Mouse (Mus musculus) mouse embryonic stem cell (cell line): Measurements from ENCODE around the gene Erf.

Source experiments
- in situ Hi-C, 2 experiments: fragments of 300-500 bp; cut with MboI; formaldehyde crosslinking; loops; 1 replicate in 1 of 2; 3 replicates in 1 of 2; pipeline ENCODE4 v1.14.3; 2019 to 2020; ENCODE audit warnings: low sequenced_read_pairs in 2 of 2, low pct_unique_long_range_greater_than_20kb in 1 of 2, mixed read lengths in 1 of 2; ENCODE audit not compliant: unreplicated experiment in 1 of 2

Erf gene

DNA sequence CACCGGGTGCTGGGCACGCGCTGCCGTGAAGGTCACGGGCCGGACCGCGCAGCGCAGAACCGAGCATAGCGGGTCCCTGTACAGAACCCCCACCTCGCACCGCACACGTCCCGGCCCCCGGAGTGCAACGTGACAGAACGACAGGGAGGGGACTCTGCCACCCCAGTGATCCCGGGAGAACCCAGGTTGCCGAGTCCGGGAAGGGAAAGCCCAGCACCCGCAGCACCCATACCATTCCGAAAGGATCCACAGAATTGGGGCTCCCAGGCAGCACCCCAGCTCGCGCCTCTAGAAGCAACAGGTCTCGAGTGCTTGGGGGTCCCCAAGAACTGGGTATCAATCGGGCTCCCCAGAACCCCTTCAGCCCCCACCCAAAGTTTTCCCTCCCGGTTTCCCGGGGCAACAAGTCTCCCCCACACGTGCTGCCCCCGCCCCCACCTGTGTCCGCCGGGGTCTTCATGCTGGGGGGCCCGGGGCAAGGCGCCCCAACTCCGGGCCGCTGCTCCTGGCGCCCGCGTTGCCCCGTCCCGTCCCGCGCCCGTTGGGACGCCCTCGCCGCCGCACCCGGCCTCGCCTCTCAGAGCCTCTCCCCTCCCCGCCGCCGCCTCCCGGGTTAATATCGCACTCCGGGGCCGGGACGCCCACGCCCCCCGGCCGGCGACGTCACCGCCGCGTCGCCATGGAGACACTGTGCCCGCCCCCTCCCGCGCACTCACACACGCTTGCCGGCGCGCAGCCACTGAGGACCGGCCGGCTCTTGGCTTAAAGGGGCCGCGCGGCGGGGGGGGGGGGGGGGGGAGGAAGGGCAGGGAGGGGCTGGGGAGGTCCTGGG lies at the start of gene Erf:
Gene Erf, minus strand, starts transcription at position 621 of the 832 bp plus-strand sequence.
- in situ Hi-C loops = no loop called here

DNA sequence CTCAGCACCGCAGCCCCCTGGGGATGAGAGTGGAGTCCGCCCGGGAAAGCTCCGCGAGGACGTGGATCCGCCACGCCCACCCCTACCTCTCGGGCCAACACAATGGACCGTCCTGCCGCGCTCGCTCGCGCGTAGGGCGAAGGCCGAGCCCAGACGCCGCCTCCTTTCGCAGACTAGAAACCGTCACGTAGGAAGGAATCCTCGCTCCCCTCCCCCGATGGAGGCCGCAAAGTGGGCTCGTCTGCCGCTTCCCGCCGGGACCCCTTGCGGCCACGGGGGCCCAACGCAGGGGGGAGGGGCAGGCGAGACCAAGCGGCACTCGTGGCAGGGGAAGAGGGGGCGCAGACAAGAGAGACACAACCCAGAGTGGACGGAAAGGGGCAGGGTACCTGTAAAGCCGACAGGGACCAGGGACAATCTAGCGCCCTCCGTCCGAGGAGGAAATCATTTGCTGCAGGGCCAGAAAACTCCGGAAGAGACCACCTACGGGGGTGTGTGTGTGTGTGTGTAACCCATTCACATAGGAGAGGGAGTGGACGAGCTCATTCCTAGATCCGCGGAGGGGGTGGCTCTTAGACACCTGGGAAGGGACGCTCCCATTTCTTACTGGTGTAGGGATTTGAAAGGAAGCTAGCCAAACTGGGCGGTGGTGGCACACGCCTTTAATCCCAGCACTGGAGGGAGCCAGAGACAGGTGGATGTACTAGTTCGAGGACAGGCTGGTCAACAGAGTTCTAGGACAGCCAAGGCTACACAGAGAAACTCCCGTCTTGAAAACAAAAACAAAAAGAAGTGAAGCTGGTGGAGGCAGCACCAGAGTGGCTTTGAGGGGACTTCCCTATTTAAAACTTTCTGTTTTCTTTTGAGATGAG lies 47.1 kb upstream of the Erf start, which contains the start of gene Pafah1b3:
Gene Pafah1b3, minus strand, starts transcription at position 533 of the 872 bp plus-strand sequence.
- in situ Hi-C loops = loop anchor here in 1 of 2 experiments (10.0 kb wide), 1 partner anchor 163 kb away; no protein-coding TSS in a partner anchor

DNA sequence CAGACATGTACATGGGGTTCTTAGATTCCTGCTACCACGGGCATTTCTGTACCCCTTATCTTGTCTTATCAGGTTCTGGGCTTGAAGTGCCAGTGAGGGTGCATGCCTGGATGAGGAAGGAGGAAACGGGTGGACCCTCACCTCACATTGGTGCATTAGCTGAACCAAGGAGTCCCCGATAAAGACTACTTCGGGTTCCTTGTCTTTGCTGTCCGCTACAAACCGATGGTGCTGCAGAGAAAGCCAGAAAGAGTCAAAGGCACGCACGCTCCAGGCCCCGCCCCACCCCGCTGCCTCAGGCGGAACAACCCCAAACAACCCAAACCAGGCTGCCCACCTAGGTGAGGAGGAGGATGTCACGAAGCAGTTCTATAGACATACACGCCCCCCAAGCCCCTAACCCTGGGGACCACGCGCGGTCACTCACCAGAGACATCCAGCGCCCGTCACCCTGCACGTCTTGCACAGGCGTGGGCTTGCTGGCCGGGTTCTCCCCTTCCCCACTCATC lies 46.4 kb upstream of the Erf start:
- in situ Hi-C loops = loop anchor here in 1 of 2 experiments (10.0 kb wide), 1 partner anchor 162 kb away; no protein-coding TSS in a partner anchor

DNA sequence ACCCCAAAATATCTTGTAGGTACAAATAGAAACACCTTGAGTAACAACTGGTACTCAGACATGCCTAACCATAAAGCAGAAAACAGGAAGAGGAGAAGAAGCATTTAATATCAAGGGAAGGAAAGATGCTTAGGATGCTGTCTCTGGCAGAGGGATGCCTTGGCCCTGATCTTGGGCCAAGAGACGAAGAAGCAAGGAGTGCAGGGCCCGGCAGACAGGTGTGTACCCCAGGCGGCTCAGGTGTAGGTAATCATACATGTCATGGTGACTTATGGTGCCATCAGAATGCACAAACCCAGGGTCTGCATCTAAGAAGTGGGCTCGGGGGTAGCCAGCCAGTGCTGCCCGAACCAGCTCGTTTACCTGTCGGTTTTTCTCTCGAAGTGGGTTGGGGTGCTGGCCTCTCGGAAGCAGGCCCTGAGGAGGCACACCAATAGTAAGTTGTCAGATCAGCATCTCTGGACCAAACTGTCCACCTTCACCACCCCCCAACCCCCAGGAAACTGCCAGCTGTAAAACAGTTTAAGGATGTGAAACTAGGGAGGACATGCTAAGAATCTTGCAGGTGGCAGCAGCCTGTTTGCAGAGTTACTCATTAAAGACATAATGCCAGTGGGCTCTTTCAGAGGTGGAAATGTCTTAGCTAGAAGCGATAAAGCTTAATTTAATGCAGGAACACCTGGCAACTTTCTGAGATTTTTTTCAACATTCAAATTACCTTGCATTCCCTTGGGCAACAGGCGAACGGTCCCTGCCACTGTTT lies 44.6 kb upstream of the Erf start:
- in situ Hi-C loops = loop anchor here in 1 of 2 experiments (10.0 kb wide), 1 partner anchor 160 kb away; no protein-coding TSS in a partner anchor

DNA sequence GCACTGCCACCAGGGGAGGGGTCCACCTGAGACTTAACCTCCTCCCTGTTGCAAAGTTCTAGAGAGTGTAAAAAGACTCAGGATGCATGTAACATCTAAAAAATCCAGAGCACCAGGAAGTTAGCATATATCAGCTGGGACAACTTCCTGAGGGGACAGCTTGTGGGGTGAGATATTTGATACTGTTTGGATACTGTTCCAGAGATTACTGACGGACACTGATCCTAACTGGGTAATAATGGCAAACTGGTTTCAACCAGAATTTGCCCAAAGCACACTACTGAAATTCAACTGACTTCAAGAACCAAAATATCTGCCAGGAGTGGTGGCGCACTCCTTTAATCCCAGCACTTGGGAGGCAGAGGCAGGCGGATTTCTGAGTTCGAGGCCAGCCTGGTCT lies 43.9 kb upstream of the Erf start:
- in situ Hi-C loops = loop anchor here in 1 of 2 experiments (10.0 kb wide), 1 partner anchor 160 kb away; no protein-coding TSS in a partner anchor

DNA sequence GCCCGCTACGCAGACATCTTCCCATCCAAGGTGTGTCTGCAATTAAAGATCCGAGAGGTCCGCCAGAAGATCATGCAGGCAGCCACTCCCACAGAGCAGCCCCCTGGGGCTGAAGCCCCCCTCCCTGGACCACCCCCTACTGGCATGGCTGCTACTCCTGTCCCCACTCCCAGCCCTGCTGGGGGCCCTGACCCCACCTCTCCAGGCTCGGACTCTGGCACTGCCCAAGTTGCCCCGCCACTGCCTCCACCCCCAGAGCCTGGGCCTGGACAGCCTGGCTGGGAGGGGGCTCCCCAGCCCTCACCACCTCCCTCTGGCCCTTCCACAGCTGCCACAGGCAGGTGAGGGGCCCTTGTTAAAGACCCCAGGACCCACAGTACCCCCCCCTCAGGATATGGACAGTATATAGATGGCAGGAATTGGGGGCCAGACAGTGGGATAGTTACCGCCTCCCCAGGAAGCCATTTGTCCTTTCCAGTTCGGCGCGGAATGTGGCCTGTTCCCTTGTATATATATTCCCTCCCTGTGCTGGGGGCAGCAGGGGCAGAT lies 42.7 kb upstream of the Erf start:
- in situ Hi-C loops = loop anchor here in 1 of 2 experiments (10.0 kb wide), 1 partner anchor 158 kb away; no protein-coding TSS in a partner anchor

DNA sequence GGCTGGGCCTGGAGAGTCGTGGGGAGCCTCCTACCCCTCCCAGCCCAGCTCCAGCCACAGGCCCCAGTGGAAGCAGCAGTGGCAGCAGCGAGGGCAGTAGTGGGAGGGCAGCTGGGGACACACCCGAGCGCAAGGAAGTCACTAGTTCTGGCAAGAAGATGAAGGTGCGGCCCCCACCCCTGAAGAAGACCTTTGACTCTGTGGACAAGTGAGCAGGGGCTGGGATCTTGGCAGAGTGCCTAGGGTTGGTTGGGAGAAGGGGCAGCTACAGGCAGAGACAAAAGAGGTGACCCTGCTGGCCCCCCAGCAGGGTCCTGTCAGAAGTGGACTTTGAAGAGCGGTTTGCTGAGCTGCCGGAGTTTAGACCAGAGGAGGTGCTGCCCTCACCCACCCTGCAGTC lies 41.5 kb upstream of the Erf start:
- in situ Hi-C loops = loop anchor here in 1 of 2 experiments (10.0 kb wide), 1 partner anchor 157 kb away; no protein-coding TSS in a partner anchor

DNA sequence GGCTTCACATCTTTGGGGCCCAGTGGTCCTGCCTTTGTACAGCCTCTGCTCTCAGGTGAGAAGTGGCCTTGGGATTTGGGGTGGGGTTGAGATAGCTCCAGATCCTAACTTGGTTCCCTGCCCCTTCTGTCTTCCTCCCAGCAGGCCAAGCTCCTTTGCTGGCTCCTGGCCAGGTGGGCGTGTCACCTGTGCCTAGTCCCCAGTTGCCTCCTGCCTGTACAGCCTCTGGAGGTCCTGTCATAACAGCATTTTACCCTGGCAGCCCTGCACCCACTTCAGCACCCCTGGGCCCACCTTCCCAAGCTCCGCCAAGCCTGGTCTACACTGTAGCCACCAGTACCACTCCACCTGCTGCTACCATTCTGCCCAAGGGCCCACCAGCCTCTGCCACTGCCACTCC lies 40.4 kb upstream of the Erf start:
- in situ Hi-C loops = loop anchor here in 1 of 2 experiments (10.0 kb wide), 1 partner anchor 156 kb away; no protein-coding TSS in a partner anchor

DNA sequence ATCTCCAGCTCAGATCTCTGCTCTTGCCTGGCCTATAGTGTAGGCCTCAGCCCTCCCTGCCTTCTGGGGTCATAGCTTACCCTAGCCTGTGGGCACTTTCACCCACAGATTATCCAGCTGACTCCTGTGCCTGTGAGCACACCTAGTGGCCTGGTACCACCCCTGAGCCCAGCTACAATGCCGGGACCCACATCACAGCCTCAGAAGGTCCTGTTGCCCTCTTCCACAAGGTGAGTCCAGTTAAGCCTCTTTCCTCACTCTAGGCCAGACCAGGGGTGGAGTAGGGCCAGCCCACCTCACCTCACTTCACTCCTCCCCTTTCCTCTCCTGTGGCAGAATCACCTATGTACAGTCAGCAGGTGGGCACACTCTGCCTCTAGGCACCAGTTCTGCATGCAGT lies 39.9 kb upstream of the Erf start:
- in situ Hi-C loops = loop anchor here in 1 of 2 experiments (10.0 kb wide), 1 partner anchor 156 kb away; no protein-coding TSS in a partner anchor

DNA sequence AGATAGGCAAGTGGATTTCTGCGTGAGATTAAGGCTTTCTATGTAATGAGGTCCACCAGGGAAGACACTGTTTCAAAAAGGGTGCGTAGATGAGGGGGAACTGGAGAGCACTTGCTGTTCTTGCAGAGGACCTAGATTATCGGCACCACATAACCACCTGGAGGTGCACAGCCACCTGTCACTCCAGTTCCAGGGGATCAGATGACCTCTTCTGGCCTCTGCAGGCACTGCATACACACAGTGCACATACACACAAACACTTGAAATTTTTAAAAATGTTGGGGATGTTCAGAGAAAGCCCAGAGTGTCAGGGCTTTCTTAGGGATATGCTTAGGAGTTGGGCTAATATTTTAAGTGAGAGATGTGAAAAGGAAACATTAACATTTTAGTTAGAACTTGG lies 39.4 kb upstream of the Erf start:
- in situ Hi-C loops = loop anchor here in 1 of 2 experiments (10.0 kb wide), 1 partner anchor 155 kb away; no protein-coding TSS in a partner anchor

DNA sequence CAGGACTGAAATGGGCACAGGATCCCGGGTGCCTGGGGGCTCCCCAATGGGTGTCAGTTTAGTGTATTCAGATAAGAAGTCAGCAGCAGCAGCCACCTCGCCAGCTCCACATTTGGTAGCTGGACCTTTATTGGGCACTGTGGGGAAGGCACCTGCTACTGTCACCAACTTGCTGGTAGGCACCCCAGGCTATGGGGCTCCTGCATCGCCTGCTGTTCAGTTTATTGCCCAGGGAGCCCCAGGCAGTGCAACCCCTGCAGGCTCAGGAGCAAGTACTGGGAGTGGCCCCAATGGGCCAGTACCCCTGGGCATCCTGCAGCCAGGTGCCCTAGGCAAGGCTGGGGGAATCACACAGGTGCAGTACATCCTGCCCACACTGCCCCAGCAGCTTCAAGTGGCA lies 38.2 kb upstream of the Erf start:
- in situ Hi-C loops = no loop called here

DNA sequence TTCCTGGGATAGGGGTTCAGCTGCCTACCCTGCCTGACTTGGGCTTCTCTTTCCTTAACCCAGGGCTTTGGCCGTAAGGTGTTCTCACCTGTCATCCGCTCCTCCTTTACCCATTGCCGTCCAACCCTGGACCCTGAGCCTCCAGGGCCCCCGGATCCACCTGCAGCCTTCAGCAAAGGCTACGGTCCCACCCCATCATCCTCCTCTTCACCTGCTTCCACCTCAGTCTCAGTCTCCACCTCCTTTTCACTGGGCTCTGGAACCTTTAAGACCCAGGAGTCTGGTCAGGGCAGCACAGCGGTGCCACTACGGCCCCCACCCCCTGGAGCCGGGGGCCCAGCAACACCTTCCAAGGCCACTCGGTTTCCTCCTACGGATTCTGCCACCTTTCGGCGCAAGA lies 37.5 kb upstream of the Erf start:
- in situ Hi-C loops = no loop called here

DNA sequence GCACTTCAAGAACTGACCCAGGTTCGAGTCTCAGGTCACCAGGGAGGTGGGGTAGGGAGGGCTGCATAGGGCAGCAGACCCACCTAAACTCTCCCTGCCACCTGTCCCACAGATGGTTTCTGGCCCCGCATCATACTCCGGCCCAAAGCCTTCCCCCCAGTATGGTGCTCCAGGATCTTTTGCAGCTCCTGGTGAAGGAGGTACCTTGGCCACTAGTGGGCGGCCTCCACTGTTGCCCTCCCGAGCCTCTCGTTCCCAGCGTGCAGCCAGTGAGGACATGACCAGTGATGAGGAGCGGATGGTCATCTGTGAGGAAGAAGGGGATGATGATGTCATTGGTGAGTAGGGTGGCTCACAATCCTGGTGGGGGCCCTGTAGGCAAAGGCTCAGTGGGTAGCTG lies 36.4 kb upstream of the Erf start:
- in situ Hi-C loops = no loop called here

DNA sequence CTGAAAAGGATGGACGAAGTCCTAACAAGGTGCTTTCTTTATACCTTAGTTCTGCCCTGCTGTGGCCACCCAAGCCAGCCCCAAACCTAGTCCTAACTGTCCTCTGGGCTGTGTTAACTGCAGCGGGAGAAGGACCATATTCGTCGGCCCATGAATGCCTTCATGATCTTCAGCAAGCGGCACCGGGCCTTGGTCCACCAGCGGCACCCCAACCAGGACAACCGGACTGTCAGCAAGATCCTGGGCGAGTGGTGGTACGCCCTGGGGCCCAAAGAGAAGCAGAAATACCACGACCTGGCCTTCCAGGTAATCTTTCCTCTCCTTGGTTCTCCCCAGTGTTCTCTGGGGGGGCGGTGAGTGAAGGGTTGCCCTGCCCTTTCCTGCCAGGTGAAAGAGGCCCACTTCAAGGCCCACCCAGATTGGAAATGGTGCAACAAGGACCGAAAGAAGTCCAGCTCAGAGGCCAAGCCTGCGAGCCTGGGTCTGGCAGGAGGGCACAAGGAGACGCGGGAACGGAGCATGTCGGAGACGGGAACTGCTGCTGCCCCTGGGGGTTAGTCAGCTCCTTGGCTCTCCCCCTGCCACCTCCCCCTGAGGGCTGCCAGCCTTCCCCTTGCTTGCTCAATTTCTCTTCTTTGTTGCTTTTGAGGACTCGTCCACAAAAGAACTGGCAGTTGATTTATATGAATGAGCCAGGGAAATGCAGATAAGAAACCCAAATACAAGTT lies 35.1 kb upstream of the Erf start:
- in situ Hi-C loops = no loop called here

DNA sequence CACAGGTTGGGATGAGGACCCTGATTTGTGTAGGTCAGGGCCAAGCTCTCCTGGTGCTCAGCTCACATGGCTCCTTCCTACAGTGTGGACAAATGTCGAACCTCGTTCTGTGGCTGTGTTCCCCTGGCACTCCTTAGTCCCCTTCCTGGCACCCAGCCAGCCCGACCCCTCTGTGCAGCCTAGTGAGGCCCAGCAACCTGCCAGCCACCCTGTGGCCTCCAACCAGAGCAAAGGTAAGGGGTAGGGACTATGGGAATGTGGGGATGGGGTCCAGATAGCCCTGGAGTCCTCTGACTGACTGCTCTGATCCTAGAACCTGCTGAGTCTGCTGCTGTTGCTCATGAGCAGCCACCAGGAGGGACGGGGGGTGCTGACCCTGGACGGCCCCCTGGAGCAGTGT lies 34.2 kb upstream of the Erf start:
- in situ Hi-C loops = no loop called here

DNA sequence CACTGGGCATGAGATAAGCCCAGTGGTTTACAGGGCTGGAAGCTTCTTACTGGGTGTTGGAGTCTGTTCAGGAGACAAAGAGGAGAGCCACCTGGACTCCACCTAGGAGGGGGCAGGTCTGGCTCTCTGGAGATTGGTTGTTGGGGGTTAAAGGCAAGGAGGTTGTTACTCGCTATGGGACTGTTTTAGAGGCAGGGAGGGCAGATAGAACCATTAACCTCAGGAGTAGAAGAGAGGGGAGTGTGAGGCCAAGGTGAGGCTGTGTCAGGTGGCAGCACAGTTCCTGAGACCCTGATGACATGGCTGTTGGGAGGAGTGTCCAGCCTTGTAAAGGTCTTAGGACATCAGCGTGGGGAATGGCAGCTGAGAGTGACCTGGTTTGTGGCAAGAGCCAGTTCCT lies 33.6 kb upstream of the Erf start:
- in situ Hi-C loops = no loop called here

DNA sequence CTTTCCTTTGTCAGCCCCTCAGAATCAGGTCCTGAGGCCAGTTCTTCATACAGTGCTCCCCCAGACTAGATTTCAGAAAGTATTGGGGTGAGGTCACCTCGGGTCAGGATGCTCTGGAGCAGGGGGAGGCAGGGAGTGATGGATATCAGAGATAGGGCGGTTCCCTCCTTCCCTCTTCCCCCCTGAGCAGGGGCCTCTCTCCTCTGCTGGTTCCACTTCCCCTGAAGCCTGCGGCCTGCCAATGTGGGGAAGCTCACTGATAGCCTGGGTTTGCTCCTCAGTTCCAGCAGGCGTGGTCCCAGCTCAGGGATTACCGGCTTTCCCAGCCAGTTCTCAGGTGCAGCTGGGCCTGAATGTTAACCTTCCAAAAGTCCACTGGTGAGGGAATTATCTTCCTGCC lies 33.1 kb upstream of the Erf start:
- in situ Hi-C loops = no loop called here
